Mouse (Mus musculus): ENCODE results near the gene Samhd1. TPM values are rescaled to one million over a fixed set of nuclear protein-coding genes. Genes with fewer than 3 reads are reported as not detected.

Samhd1 gene
- polyA plus RNA-seq, 1 experiment from 2014 or later: 14.9 TPM

- H3K27me3 ChIP-seq (ENCODE audit: control insufficient read depth, insufficient read depth, low read length): no peaks in the 10 kb centered on the region
- no peak overlapping the region for H3K4me3 ChIP-seq (ENCODE audit: low read depth, low read length)
- H3K4me2 ChIP-seq (ENCODE audit: low read depth, low read length): peak overlapping the region; percentile 100; the same call in 1 of the 2 replicates
- H3K9me3 ChIP-seq (ENCODE audit: control insufficient read depth, low read length): no peaks in the 10 kb centered on the region
- 65% methylated on average over 9 of the region's 9 CpGs for WGBS
- H3K4me1 ChIP-seq (ENCODE audit: control insufficient read depth, insufficient read depth, low read length): peaks cover 81% of the 10 kb centered on the region
- H3K36me3 ChIP-seq (ENCODE audit: control insufficient read depth, insufficient read depth, low read length): no peaks in the 10 kb centered on the region
- ATAC-seq (ENCODE audit: low read depth): no peak
- 0 out of 2 replicates have a peak overlapping the region, but pooled peaks have one; percentile 18 for H3K9ac ChIP-seq (replicated peaks; ENCODE audit: low read depth, low read length)
- no peak overlapping the region for H3K27ac ChIP-seq (ENCODE audit: low read depth, low read length)
Observed at GRCm38 (mm10) chr2:157074186-157074724, 60.8 kb downstream of the Samhd1 start.

GRCm38 (mm10) chr2:157073378-157074052, 61.5 kb downstream of the Samhd1 start:
- no peak overlapping the region for H3K4me2 ChIP-seq (ENCODE audit: low read depth, low read length)
- no peak for ATAC-seq (ENCODE audit: low read depth)
- H3K9me3 ChIP-seq (ENCODE audit: control insufficient read depth, low read length): no peaks in the 10 kb centered on the region
- 62% methylated on average over 9 of the region's 9 CpGs for WGBS
- peaks cover 88% of the 10 kb centered on the region for H3K4me1 ChIP-seq (ENCODE audit: control insufficient read depth, insufficient read depth, low read length)
- H3K9ac ChIP-seq (replicated peaks; ENCODE audit: low read depth, low read length): no peak overlapping the region
- H3K27me3 ChIP-seq (ENCODE audit: control insufficient read depth, insufficient read depth, low read length): no peaks in the 10 kb centered on the region
- H3K27ac ChIP-seq (ENCODE audit: low read depth, low read length): no peak overlapping the region
- no peaks in the 10 kb centered on the region for H3K36me3 ChIP-seq (ENCODE audit: control insufficient read depth, insufficient read depth, low read length)
- H3K4me3 ChIP-seq (ENCODE audit: low read depth, low read length): no peak overlapping the region

- no peaks in the 10 kb centered on the region for H3K27me3 ChIP-seq (ENCODE audit: control insufficient read depth, insufficient read depth, low read length)
- H3K9me3 ChIP-seq (ENCODE audit: control insufficient read depth, low read length): no peaks in the 10 kb centered on the region
- no peak for ATAC-seq (ENCODE audit: low read depth)
- H3K9ac ChIP-seq (replicated peaks; ENCODE audit: low read depth, low read length): no peak overlapping the region
- no peaks in the 10 kb centered on the region for H3K36me3 ChIP-seq (ENCODE audit: control insufficient read depth, insufficient read depth, low read length)
- WGBS: 75% methylated on average over 9 of the region's 9 CpGs
- no peak overlapping the region for H3K4me2 ChIP-seq (ENCODE audit: low read depth, low read length)
- no peak overlapping the region for H3K27ac ChIP-seq (ENCODE audit: low read depth, low read length)
- H3K4me1 ChIP-seq (ENCODE audit: control insufficient read depth, insufficient read depth, low read length): peaks cover 86% of the 10 kb centered on the region
- H3K4me3 ChIP-seq (ENCODE audit: low read depth, low read length): no peak overlapping the region
Observed at GRCm38 (mm10) chr2:157072316-157072990, 62.6 kb downstream of the Samhd1 start.

GRCm38 (mm10) chr2:157071556-157071955, 63.5 kb downstream of the Samhd1 start:
- Histone ChIP-seq H3K36me3 (ENCODE audit: control insufficient read depth, insufficient read depth, low read length) (no peaks in the 10 kb centered on the region), H3K9me3 (ENCODE audit: control insufficient read depth, low read length) (no peaks in the 10 kb centered on the region), H3K27me3 (ENCODE audit: control insufficient read depth, insufficient read depth, low read length) (no peaks in the 10 kb centered on the region), H3K4me3 (ENCODE audit: low read depth, low read length) (no peak overlapping the region), H3K9ac (replicated peaks; ENCODE audit: low read depth, low read length) (no peak overlapping the region), H3K27ac (ENCODE audit: low read depth, low read length) (no peak overlapping the region), H3K4me1 (ENCODE audit: control insufficient read depth, insufficient read depth, low read length) (peaks cover 82% of the 10 kb centered on the region), H3K4me2 (ENCODE audit: low read depth, low read length) (no peak overlapping the region)
- WGBS: 49% methylated on average over 2 of the region's 2 CpGs
- no peak for ATAC-seq (ENCODE audit: low read depth)

GRCm38 (mm10) chr2:157070365-157070764, 64.7 kb downstream of the Samhd1 start:
- H3K36me3 ChIP-seq (ENCODE audit: control insufficient read depth, insufficient read depth, low read length): no peaks in the 10 kb centered on the region
- H3K4me3 ChIP-seq (ENCODE audit: low read depth, low read length): no peak overlapping the region
- peak; percentile 12; the same call in 1 of the 2 replicates for ATAC-seq (ENCODE audit: low read depth)
- H3K9me3 ChIP-seq (ENCODE audit: control insufficient read depth, low read length): no peaks in the 10 kb centered on the region
- peaks cover 81% of the 10 kb centered on the region for H3K4me1 ChIP-seq (ENCODE audit: control insufficient read depth, insufficient read depth, low read length)
- H3K27me3 ChIP-seq (ENCODE audit: control insufficient read depth, insufficient read depth, low read length): no peaks in the 10 kb centered on the region
- peak overlapping the region; percentile 36 for H3K27ac ChIP-seq (ENCODE audit: low read depth, low read length)
- 0 out of 2 replicates have a peak overlapping the region, but pooled peaks have one; percentile 0 for H3K9ac ChIP-seq (replicated peaks; ENCODE audit: low read depth, low read length)
- WGBS: 45% methylated on average over 9 of the region's 9 CpGs
- peak overlapping the region; percentile 18; the same call in 1 of the 2 replicates for H3K4me2 ChIP-seq (ENCODE audit: low read depth, low read length)

- WGBS: 45% methylated on average over 3 of the region's 3 CpGs
- Histone ChIP-seq H3K4me1 (ENCODE audit: control insufficient read depth, insufficient read depth, low read length) (peaks cover 81% of the 10 kb centered on the region), H3K27me3 (ENCODE audit: control insufficient read depth, insufficient read depth, low read length) (no peaks in the 10 kb centered on the region), H3K9me3 (ENCODE audit: control insufficient read depth, low read length) (no peaks in the 10 kb centered on the region), H3K27ac (ENCODE audit: low read depth, low read length) (peak overlapping the region; percentile 45), H3K9ac (replicated peaks; ENCODE audit: low read depth, low read length) (0 out of 2 replicates have a peak overlapping the region, but pooled peaks have one; percentile 28), H3K4me2 (ENCODE audit: low read depth, low read length) (0 out of 2 replicates have a peak overlapping the region, but pooled peaks have one; percentile 18), H3K36me3 (ENCODE audit: control insufficient read depth, insufficient read depth, low read length) (no peaks in the 10 kb centered on the region), H3K4me3 (ENCODE audit: low read depth, low read length) (no peak overlapping the region)
- ATAC-seq (ENCODE audit: low read depth): no peak
Observed at GRCm38 (mm10) chr2:157069755-157070315, 65.2 kb downstream of the Samhd1 start.

- Histone ChIP-seq H3K27me3 (ENCODE audit: control insufficient read depth, insufficient read depth, low read length) (no peaks in the 10 kb centered on the region), H3K4me1 (ENCODE audit: control insufficient read depth, insufficient read depth, low read length) (peaks cover 81% of the 10 kb centered on the region), H3K9ac (replicated peaks; ENCODE audit: low read depth, low read length) (no peak overlapping the region), H3K36me3 (ENCODE audit: control insufficient read depth, insufficient read depth, low read length) (no peaks in the 10 kb centered on the region), H3K9me3 (ENCODE audit: control insufficient read depth, low read length) (no peaks in the 10 kb centered on the region), H3K4me2 (ENCODE audit: low read depth, low read length) (no peak overlapping the region), H3K27ac (ENCODE audit: low read depth, low read length) (peak overlapping the region; percentile 45), H3K4me3 (ENCODE audit: low read depth, low read length) (no peak overlapping the region)
- no peak for ATAC-seq (ENCODE audit: low read depth)
- 53% methylated on average over 3 of the region's 3 CpGs for WGBS
Observed at GRCm38 (mm10) chr2:157069355-157069735, 65.7 kb downstream of the Samhd1 start.

GRCm38 (mm10) chr2:157068701-157069354, 66.2 kb downstream of the Samhd1 start:
- H3K36me3 ChIP-seq (ENCODE audit: control insufficient read depth, insufficient read depth, low read length): no peaks in the 10 kb centered on the region
- peak overlapping the region; percentile 45; the same call in 1 of the 2 replicates for H3K27ac ChIP-seq (ENCODE audit: low read depth, low read length)
- 63% methylated on average over 14 of the region's 14 CpGs for WGBS
- H3K9ac ChIP-seq (replicated peaks; ENCODE audit: low read depth, low read length): no peak overlapping the region
- H3K4me3 ChIP-seq (ENCODE audit: low read depth, low read length): no peak overlapping the region
- no peak for ATAC-seq (ENCODE audit: low read depth)
- H3K27me3 ChIP-seq (ENCODE audit: control insufficient read depth, insufficient read depth, low read length): no peaks in the 10 kb centered on the region
- H3K4me1 ChIP-seq (ENCODE audit: control insufficient read depth, insufficient read depth, low read length): peaks cover 82% of the 10 kb centered on the region
- no peak overlapping the region for H3K4me2 ChIP-seq (ENCODE audit: low read depth, low read length)
- no peaks in the 10 kb centered on the region for H3K9me3 ChIP-seq (ENCODE audit: control insufficient read depth, low read length)
